Mouse (Mus musculus) neural tube, embryonic 11.5 days (tissue): ENCODE measurements around the gene 1600002K03Rik. TPM values are rescaled to one million over a fixed set of nuclear protein-coding genes. Genes with fewer than 3 reads are reported as not detected.

Experiments used
- ATAC-seq: fragments of 200-750 bp; cut with Nextera tagmentation; 2 replicates; pipeline ENCODE4 v1.8.0; 2017; ENCODE audit warnings: moderate number of reproducible peaks, mild to moderate bottlenecking, moderate TSS enrichment, moderate library complexity; ENCODE audit not compliant: insufficient read depth, low FRiP score, low TSS enrichment
- DNase-seq: peaks from one replicate; pipeline ENCODE4 v3.0.0-alpha.2; 2015; ENCODE audit warnings: low spot score
- H3K27ac ChIP-seq: fragments of 300-500 bp; sonication (generic); 2 replicates; pipeline ENCODE4 v1.5.1; 2014; ENCODE audit warnings: low read depth, mild to moderate bottlenecking, low read length
- H3K27me3 ChIP-seq: fragments of 300-500 bp; sonication (generic); 2 replicates; pipeline ENCODE4 v1.6.1; 2014; ENCODE audit warnings: mild to moderate bottlenecking, low read length, mixed read lengths; ENCODE audit not compliant: control insufficient read depth, insufficient read depth
- H3K36me3 ChIP-seq: fragments of 300-500 bp; sonication (generic); 2 replicates; pipeline ENCODE4 v1.6.1; 2014; ENCODE audit warnings: mild to moderate bottlenecking, low read length, moderate library complexity, mixed read lengths; ENCODE audit not compliant: control insufficient read depth, insufficient read depth
- H3K4me1 ChIP-seq: fragments of 300-500 bp; sonication (generic); 2 replicates; pipeline ENCODE4 v1.6.1; 2014; ENCODE audit warnings: low read length, mixed read lengths; ENCODE audit not compliant: control insufficient read depth, insufficient read depth
- H3K4me2 ChIP-seq: fragments of 300-500 bp; sonication (generic); 2 replicates; pipeline ENCODE4 v1.6.1; 2014; ENCODE audit warnings: low read depth, mild to moderate bottlenecking, moderate library complexity
- H3K4me3 ChIP-seq: fragments of 300-500 bp; sonication (generic); 2 replicates; pipeline ENCODE4 v1.5.1; 2014; ENCODE audit warnings: low read depth, low read length
- H3K9ac ChIP-seq: fragments of 300-500 bp; sonication (generic); 2 replicates; pipeline ENCODE4 v1.6.1; 2014; ENCODE audit warnings: mild to moderate bottlenecking, low read length
- H3K9me3 ChIP-seq: fragments of 300-500 bp; sonication (generic); 2 replicates; pipeline ENCODE4 v1.6.1; 2016; ENCODE audit warnings: low read length; ENCODE audit not compliant: control insufficient read depth
- WGBS: fragments of 180-500 bp; shearing (Covaris S2); extraction: QIAGEN DNeasy Blood & Tissue Kit; methylation state at CpG from one replicate; pipeline ENCODE4 v1.1.7; 2014; 5-methylcytosine and 5-hydroxymethylcytosine counted together
- polyA plus RNA-seq: library from polyadenylated mRNA; unstranded; fragments of >200 nt; fragmentation: Nextera tagmentation; extraction: Ambion mirVana; gene quantifications from 2 replicates; pipeline ENCODE4 v1.2.1, GENCODE M21; 2014

1600002K03Rik gene
- polyA plus RNA-seq, 1 experiment from 2014 or later, result 10.8 TPM

DNA sequence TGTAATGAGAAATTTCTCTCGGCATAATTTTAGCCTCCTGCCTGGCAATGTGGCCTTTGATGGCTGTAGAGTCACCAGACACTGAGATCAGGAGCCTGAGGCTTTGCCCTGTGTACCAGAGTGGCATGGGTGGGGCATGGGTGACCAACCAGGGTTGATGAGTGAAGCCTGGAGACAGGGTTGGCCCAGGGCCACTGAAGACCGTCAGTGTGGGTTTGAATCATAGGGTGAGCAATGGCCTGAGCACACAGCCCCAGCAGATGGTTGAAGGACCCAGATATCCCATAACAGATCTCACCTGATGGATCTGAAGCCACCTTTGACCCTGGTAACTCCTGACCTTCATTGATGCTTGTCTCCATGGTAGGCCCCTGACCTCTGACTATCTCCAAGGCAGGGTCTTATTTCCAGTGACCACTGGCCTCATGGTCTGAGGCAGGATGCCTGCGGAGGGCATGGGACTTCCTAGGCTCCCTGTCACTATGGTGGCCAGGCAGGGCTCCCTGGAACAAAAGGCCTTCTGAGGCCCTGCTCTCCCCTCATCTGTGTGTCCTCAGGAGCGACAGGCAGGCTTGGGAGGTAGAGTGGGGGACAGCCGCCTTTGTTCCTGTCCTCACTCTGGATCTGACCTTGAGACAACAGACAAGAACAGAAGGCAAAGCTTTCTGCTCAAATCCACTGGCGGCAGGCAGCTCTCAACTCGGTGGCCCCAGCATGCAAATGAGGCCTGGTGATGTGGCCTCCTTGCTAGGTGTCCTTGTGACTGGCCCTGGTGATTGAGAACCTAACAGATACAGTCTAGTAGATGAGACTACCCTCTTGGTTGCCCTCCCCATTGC, 4.9 kb downstream of the 1600002K03Rik start:
- no peaks in the 10 kb centered on the region for H3K27me3 ChIP-seq
- no peak overlapping the region for H3K4me2 ChIP-seq
- no peaks in the 10 kb centered on the region for H3K36me3 ChIP-seq
- 68% methylated on average over 7 of the region's 7 CpGs for WGBS
- H3K4me3 ChIP-seq, result no peak overlapping the region
- no peak overlapping the region for H3K27ac ChIP-seq
- no peak overlapping the region for H3K9ac ChIP-seq
- DNase-seq (no peak), ATAC-seq (no peak)
- H3K4me1 ChIP-seq, result peaks cover 16% of the 10 kb centered on the region
- H3K9me3 ChIP-seq, result no peaks in the 10 kb centered on the region

GRCm38 (mm10) chr10:80179068-80180051, 6.6 kb downstream of the 1600002K03Rik start, which contains the start of gene Efna2:
Gene Efna2 (plus strand): TSS chr10:80179482.
- peak within 1 kb of the TSS; percentile 70 for H3K4me2 ChIP-seq
- H3K9me3 ChIP-seq, result no peaks in the 10 kb centered on the region
- H3K4me1 ChIP-seq, result peaks cover 16% of the 10 kb centered on the region
- ATAC-seq (peak; percentile 66), DNase-seq (peak; percentile 86)
- WGBS, result 2% methylated on average over 78 of the region's 106 CpGs
- H3K9ac ChIP-seq, result peak within 1 kb of the TSS; percentile 86
- peak within 1 kb of the TSS; percentile 71 for H3K27ac ChIP-seq
- no peaks in the 10 kb centered on the region for H3K27me3 ChIP-seq
- H3K4me3 ChIP-seq, result peak within 1 kb of the TSS; percentile 67
- H3K36me3 ChIP-seq, result no peaks in the 10 kb centered on the region

DNA sequence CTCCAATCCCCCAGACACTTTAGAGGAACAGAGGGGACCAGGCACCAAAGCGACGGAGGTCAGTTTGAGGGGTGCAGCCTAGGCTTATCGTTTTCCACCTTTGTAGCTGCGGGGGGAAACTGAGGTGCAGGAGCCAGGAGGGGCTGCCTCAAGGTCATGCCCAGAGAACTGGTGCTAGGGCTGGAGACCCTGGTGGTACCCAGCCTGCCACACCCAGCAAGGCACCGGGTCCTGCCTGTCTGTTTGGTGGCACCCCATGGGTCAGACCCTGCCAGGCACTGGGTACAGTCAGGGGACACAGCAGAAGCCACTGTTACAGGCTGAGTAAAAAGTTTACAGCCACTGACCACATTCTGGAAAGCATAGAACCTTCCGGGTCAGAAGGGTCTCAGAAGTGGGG, 7.5 kb downstream of the 1600002K03Rik start:
- H3K4me1 ChIP-seq, result peaks cover 16% of the 10 kb centered on the region
- 49% methylated on average over 6 of the region's 6 CpGs for WGBS
- H3K9me3 ChIP-seq, result no peaks in the 10 kb centered on the region
- no peaks in the 10 kb centered on the region for H3K36me3 ChIP-seq
- no peaks in the 10 kb centered on the region for H3K27me3 ChIP-seq
- peak overlapping the region; percentile 86 for H3K9ac ChIP-seq
- DNase-seq, result no peak
- peak overlapping the region; percentile 67 for H3K4me3 ChIP-seq
- no peak for ATAC-seq
- H3K27ac ChIP-seq, result no peak overlapping the region
- H3K4me2 ChIP-seq, result peak overlapping the region; percentile 70

DNA sequence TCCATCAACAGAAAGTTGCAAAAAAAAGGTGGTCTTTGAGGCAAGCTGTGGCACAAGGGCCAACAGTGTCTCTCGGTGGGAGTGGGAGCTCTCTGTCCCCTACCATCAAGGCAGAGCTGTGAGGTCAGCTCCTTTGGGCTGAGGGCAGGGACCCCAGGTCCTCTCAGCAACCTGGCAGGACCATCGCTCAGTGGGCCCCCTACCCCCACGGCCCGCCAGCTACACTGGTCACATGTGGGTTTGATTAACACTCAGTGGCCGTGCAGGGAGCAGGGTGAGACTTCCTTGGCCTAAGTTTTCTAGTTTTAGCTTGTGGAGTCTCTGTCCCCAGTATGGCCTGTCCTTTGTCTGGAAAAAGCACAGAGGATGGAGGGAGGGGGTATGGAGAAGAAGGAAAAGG, 8.1 kb downstream of the 1600002K03Rik start:
- Histone ChIP-seq H3K27ac (no peak overlapping the region), H3K9me3 (no peaks in the 10 kb centered on the region), H3K27me3 (no peaks in the 10 kb centered on the region), H3K4me2 (peak overlapping the region; percentile 70), H3K36me3 (no peaks in the 10 kb centered on the region), H3K4me3 (peak overlapping the region; percentile 67), H3K9ac (peak overlapping the region; percentile 86), H3K4me1 (peaks cover 16% of the 10 kb centered on the region)
- DNase-seq (no peak), ATAC-seq (no peak)
- 56% methylated on average over 5 of the region's 5 CpGs for WGBS

DNA sequence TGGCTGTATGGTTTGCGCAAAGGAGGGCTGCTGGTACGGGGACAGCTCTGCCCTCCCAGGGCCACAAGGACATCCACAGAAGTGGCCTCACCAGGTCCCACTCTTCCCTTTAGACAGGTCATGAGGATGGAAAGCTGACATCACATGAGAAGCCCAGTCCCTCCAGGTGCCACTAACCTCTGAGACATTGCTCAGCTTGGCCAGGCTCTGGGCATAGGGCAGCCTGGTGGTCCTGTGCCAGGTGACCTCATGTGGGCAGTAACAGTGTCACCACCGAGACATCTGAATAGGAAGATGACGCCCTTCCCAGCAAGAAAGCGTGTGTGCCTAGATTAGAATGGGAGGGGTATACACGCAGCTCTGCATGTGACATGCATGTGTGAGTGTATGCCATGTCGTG, 9.8 kb downstream of the 1600002K03Rik start:
- no peak for ATAC-seq
- H3K27ac ChIP-seq, result no peak overlapping the region
- no peak overlapping the region for H3K4me2 ChIP-seq
- H3K36me3 ChIP-seq, result no peaks in the 10 kb centered on the region
- peaks cover 16% of the 10 kb centered on the region for H3K4me1 ChIP-seq
- H3K4me3 ChIP-seq, result no peak overlapping the region
- WGBS, result 95% methylated on average over 7 of the region's 7 CpGs
- no peak for DNase-seq
- H3K9ac ChIP-seq, result no peak overlapping the region
- H3K9me3 ChIP-seq, result no peaks in the 10 kb centered on the region
- peaks cover 3% of the 10 kb centered on the region; the same call in 1 of the 2 replicates for H3K27me3 ChIP-seq

GRCm38 (mm10) chr10:80186649-80187048, 13.9 kb downstream of the 1600002K03Rik start:
- Histone ChIP-seq H3K36me3 (peaks cover 2% of the 10 kb centered on the region; the same call in 1 of the 2 replicates), H3K9ac (no peak overlapping the region), H3K4me1 (peaks cover 9% of the 10 kb centered on the region; the same call in 1 of the 2 replicates), H3K27me3 (peaks cover 21% of the 10 kb centered on the region), H3K27ac (no peak overlapping the region), H3K4me3 (no peak overlapping the region), H3K4me2 (no peak overlapping the region), H3K9me3 (no peaks in the 10 kb centered on the region)
- DNase-seq, result no peak
- 26% methylated on average over 27 of the region's 27 CpGs for WGBS
- no peak for ATAC-seq

GRCm38 (mm10) chr10:80187739-80188138, 15.0 kb downstream of the 1600002K03Rik start:
- Histone ChIP-seq H3K27me3 (peaks cover 22% of the 10 kb centered on the region), H3K4me1 (peaks cover 7% of the 10 kb centered on the region; the same call in 1 of the 2 replicates), H3K27ac (no peak overlapping the region), H3K4me3 (no peak overlapping the region), H3K9ac (no peak overlapping the region), H3K9me3 (no peaks in the 10 kb centered on the region), H3K36me3 (peaks cover 2% of the 10 kb centered on the region; the same call in 1 of the 2 replicates), H3K4me2 (no peak overlapping the region)
- WGBS, result 87% methylated on average over 10 of the region's 10 CpGs
- ATAC-seq (no peak), DNase-seq (no peak)

DNA sequence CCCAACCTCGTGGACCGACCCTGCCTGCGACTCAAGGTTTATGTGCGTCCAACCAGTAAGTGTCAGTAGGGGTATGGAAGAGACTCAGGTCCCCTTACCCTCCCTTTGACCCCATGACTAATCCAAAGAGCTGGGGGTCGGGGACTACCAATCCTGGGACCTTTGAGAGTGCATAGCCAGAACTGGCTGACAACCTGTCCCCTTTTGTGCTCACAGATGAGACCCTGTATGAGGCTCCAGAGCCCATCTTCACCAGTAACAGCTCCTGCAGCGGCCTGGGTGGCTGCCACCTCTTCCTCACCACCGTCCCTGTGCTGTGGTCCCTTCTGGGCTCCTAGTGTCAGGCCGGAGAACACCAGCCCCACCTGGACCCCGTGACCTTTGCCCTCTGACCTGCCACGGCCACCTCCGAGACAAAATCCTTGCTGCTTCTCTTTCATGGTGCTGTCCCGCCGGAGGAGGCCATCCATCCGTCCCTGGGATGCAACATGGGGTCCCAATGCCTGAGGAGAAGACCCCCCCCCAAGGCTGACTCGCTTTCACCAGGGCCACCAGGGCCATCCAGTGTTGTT, 15.8 kb downstream of the 1600002K03Rik start:
- no peak overlapping the region for H3K4me2 ChIP-seq
- peaks cover 25% of the 10 kb centered on the region for H3K27me3 ChIP-seq
- H3K9me3 ChIP-seq, result no peaks in the 10 kb centered on the region
- no peak overlapping the region for H3K9ac ChIP-seq
- no peak for ATAC-seq
- no peak overlapping the region for H3K27ac ChIP-seq
- no peak overlapping the region for H3K4me3 ChIP-seq
- peaks cover 2% of the 10 kb centered on the region; the same call in 1 of the 2 replicates for H3K36me3 ChIP-seq
- no peak for DNase-seq
- peaks cover 7% of the 10 kb centered on the region; the same call in 1 of the 2 replicates for H3K4me1 ChIP-seq
- 77% methylated on average over 15 of the region's 15 CpGs for WGBS
